Mouse (Mus musculus): ENCODE results near the gene Tmbim1.

- no peak for TF ChIP-seq POLR2A (IDR thresholded peaks at IDR 0.05; ENCODE audit: low read depth, low read length)
- TF ChIP-seq CTCF (IDR thresholded peaks at IDR 0.05; ENCODE audit: extremely low read depth, insufficient read depth, insufficient read length, insufficient replicate concordance) = no peak
Observed at GRCm38 (mm10) chr1:74294090-74294643, 11.3 kb downstream of the Tmbim1 start.
